In the genomic region with DNA sequence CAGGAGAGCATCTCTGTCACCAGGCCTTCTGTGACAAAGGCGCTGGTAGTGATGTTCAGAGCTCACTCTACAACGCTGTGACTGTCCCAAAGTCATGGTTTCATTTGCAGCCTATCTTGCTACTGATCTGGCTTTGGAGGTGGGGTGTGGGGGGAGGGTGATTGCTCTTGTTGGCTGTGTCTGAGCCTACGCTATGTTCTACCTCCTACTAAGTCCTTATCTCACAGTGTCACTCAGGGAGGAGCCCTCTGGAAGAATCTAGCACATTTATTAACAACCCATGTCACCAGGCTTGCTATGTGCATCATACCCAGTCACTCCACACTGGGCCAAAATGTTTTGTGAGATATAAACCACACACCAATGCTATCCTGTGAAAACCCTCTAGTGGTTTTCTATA, we compare ENCODE assay signal across 11 mouse cellular contexts.
DNase-seq lines count a peak whose midpoint lies in the region; ATAC-seq and TF ChIP-seq lines count a peak whose summit lies in the region.
"Had no signal": no experiment of that assay in that cellular context is flagged by ENCODE, and none has a peak within 500 bp of the region (broad histone marks: within the 10 kb centered on the region; RNA-seq: fewer than 3 reads in every experiment).

No protein-coding gene starts in this region.

- no peak overlapping the region for H3K4me3 ChIP-seq in intestine, embryonic 15.5 days (replicated peaks)
- no peak overlapping the region for H3K4me3 ChIP-seq in intestine, postnatal 0 days (ENCODE audit: low read depth, low read length)
- peak overlapping the region; percentile 51 for H3K4me3 ChIP-seq in erythroblast, embryonic 14.5 days (replicated peaks)

- no peak overlapping the region for H3K4me2 ChIP-seq in intestine, embryonic 15.5 days (replicated peaks)
- no peak overlapping the region for H3K4me2 ChIP-seq in intestine, postnatal 0 days (replicated peaks; ENCODE audit: low read depth)

- H3K27ac ChIP-seq in intestine, embryonic 15.5 days: no peak overlapping the region
- H3K27ac ChIP-seq in intestine, postnatal 0 days (ENCODE audit: low read depth, low read length): no peak overlapping the region
- H3K27ac ChIP-seq: kidney, postnatal 0 days had no signal

- 77% methylated on average over 3 of the region's 3 CpGs for WGBS in intestine, embryonic 15.5 days
- WGBS in intestine, postnatal 0 days: 61% methylated on average over 3 of the region's 3 CpGs

- H3K27me3 ChIP-seq in intestine, embryonic 15.5 days (replicated peaks): no peaks in the 10 kb centered on the region
- H3K27me3 ChIP-seq in intestine, postnatal 0 days (replicated peaks; ENCODE audit: control insufficient read depth, insufficient read depth, low read length): no peaks in the 10 kb centered on the region
- H3K27me3 ChIP-seq in erythroblast, embryonic 14.5 days (ENCODE audit: control insufficient read depth): no peaks in the 10 kb centered on the region

- TF ChIP-seq CTCF in intestine, postnatal 0 days (IDR thresholded peaks at IDR 0.05; ENCODE audit: low read depth): no peak

- H3K4me1 ChIP-seq in intestine, embryonic 15.5 days (replicated peaks): peaks cover 31% of the 10 kb centered on the region
- H3K4me1 ChIP-seq in intestine, postnatal 0 days (replicated peaks; ENCODE audit: control insufficient read depth, insufficient read depth, low read length): peaks cover 9% of the 10 kb centered on the region
- H3K4me1 ChIP-seq in erythroblast, embryonic 14.5 days (ENCODE audit: control insufficient read depth): peaks cover 85% of the 10 kb centered on the region

- no peaks in the 10 kb centered on the region for H3K36me3 ChIP-seq in intestine, embryonic 15.5 days
- no peaks in the 10 kb centered on the region for H3K36me3 ChIP-seq in intestine, postnatal 0 days (ENCODE audit: control insufficient read depth, insufficient read depth)
- peaks cover 16% of the 10 kb centered on the region for H3K36me3 ChIP-seq in erythroblast, embryonic 14.5 days (ENCODE audit: control insufficient read depth)

- no peak for DNase-seq in layer of hippocampus, postnatal 36 days
- DNase-seq in layer of hippocampus, adult 9-10 months (ENCODE audit: low spot score): no peak
- DNase-seq: lung, postnatal 36 days; retina, postnatal 1 day; thymus, adult 18-20 months had no signal

- no peak overlapping the region for H3K9ac ChIP-seq in intestine, embryonic 15.5 days
- H3K9ac ChIP-seq in intestine, postnatal 0 days (ENCODE audit: low read depth, low read length): no peak overlapping the region

- no peaks in the 10 kb centered on the region for H3K9me3 ChIP-seq in intestine, embryonic 15.5 days
- no peaks in the 10 kb centered on the region for H3K9me3 ChIP-seq in intestine, postnatal 0 days (ENCODE audit: control insufficient read depth)
- no peaks in the 10 kb centered on the region for H3K9me3 ChIP-seq in erythroblast, embryonic 14.5 days (ENCODE audit: control insufficient read depth, low read length)

- ATAC-seq in intestine, embryonic 15.5 days: peak; percentile 41; the same call in 1 of the 2 replicates
- ATAC-seq in intestine, postnatal 0 days: no peak
- ATAC-seq in activated CD4-positive, CD25-positive, alpha-beta regulatory T cell, adult 4 months: peak; percentile 36
- peak; percentile 95 for ATAC-seq in megakaryocyte progenitor cell, adult 5-6 weeks (replicated peaks; ENCODE audit: poor library complexity)
